Mouse (Mus musculus): ENCODE results near the gene Ctnnb1.

Ctnnb1 gene

DNA sequence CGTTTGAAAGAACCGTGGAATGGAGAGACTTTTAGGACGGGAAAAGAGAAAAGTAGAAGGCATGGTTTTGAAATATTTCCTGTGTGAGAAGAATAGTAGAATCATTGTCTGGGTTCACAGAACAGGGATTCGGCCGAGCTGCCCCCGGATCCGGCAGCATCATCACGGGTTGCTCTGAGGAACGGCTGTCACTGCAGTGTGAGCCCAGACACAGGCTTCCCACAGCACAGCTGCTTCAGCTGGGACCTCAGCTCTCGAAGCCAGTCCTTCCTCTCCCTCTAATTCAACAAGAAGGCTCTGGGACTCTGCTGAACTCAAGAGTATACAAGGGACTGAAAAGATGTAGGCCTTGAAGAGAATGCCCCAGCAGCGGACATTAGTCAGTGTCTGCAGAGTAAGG, 69.7 kb downstream of the Ctnnb1 start:
- no peak for DNase-seq (ENCODE audit: low read depth, low spot score)

DNA sequence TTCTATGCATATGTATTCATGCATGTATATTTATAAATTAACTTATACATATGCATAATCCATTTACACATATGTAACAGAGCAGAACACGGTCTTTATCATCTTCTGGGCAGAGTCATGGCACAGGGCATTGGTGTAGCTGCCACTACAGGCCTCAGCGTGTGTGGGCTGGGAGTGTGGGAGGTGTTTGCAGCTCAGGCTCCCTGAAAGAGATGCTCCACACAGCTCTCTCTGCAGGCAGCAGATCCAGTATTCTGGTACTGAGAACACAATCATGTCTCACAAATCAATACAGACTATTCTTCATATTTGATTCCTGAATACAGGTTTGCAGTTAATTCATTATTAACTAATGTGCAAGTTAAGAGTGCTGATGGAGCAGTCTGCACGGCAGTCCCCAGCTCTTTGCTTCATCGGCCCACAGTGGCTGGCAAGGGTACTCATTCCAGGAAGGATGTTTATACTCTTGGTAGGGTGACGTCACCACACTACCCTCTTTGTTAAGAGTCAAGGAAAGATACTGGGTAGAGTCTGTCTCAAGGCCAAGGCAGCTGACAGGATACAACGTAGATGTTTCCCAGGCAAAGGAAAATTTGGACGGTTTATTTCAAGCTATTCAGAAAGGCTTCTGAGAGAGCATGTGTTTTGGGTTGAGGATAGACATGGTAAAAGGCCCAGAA, 71.8 kb downstream of the Ctnnb1 start:
- no peak for DNase-seq (ENCODE audit: low read depth, low spot score)

DNA sequence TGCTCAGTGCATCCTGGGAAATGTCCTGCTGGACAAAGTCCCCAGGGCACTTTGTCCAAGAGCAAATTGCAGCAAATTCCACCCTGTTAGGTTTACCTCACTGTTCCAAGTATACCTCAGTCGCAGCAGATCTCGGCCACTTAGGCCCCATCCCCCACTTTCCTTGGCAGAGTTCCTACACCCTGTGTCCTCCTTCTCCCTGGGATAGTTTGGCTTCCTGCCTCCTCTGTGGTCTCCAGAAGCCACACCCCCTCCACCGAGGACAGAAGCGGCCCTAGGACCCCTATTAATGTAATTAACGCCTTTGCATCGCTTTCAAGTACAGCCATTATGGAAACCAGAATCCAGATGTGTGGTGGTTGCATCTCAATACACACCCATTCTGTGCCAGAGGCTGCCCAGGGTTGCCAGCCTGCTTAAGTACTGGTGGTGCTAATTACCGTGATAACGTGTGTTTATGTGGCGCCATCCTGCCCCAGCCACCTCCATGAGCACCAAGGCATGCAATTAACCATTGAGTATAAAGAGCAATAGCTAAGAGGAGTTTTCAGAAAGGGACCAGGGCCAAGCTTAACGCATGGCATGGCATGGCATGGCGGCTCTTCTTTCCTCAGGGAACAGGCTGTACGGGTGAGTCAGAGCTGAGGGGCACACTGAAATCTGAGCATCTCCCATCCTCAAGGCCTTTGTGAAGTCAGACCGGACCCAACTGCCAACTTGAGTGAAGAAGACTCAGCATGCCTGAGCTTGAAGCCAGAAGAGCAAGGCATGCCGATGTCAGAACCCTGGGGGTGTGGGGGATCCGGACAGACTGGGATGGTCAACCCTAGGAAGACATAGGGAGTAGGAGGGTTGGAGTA, 72.9 kb downstream of the Ctnnb1 start:
- DNase-seq (ENCODE audit: low read depth, low spot score), result no peak

DNA sequence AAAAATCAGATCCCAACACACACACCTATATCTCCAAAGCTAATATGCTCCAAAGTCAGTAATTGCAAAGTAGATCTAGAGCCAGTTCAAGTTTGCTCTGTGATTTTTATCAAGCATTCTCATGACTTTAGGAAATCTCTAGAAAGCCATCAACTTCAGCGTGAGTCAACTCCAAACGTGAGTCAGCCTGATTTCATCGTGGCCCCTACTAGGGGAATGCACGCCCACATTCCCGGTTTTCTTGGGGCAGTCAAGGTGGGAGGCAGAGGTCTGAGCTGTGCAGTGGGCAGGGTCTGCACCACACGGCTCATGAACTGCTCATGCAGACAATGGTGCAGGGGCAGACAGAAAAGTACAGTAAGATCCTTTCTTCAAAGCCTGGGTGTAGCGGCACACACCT, 76.9 kb downstream of the Ctnnb1 start:
- DNase-seq (ENCODE audit: low read depth, low spot score), result no peak
